Mouse (Mus musculus) forebrain, embryonic 12.5 days (tissue): ENCODE measurements around the gene Gm30302. TPM values are rescaled to one million over a fixed set of nuclear protein-coding genes. Genes with fewer than 3 reads are reported as not detected.

Source experiments
- polyA plus RNA-seq: library from polyadenylated mRNA; unstranded; fragments of >200 nt; fragmentation: Nextera tagmentation; extraction: Ambion mirVana; gene quantifications from 2 replicates; pipeline ENCODE4 v1.2.1, GENCODE M21; 2016

The Gm30302 gene
- polyA plus RNA-seq, 1 experiment from 2014 or later, result not detected

Other genes with a start within 250 kb of the Gm30302 start
- gene Omd, start 216.5 kb downstream of the Gm30302 start, polyA plus RNA-seq, result 0.56 and 1.0 TPM in 2 replicates
- gene Ogn, start 191.0 kb downstream of the Gm30302 start, polyA plus RNA-seq, result 10.6 and 13.9 TPM in 2 replicates
- 30.7 and 33.3 TPM in 2 replicates for gene Cenpp, start 146.2 kb downstream of the Gm30302 start, polyA plus RNA-seq
- gene Nol8, start 145.9 kb downstream of the Gm30302 start, polyA plus RNA-seq, result 26.3 and 27.4 TPM in 2 replicates
- gene Iars, start 116.9 kb downstream of the Gm30302 start, polyA plus RNA-seq, result 96.2 and 102 TPM in 2 replicates